Mouse (Mus musculus) spleen, adult 2 months (tissue): ENCODE data around the gene Psmd9.

ENCODE experiments used
- CTCF ChIP-seq: fragments of 200-500 bp; IDR thresholded peaks from 2 replicates; pipeline ENCODE4 v1.5.1; 2011; ENCODE audit warnings: mild to moderate bottlenecking, inconsistent platforms; ENCODE audit not compliant: insufficient read depth, insufficient read length, insufficient replicate concordance; ENCODE audit errors: extremely low read depth
- POLR2A ChIP-seq: fragments of 200-500 bp; IDR thresholded peaks from 2 replicates; pipeline ENCODE4 v1.6.1; 2011; ENCODE audit warnings: low read depth, low read length, inconsistent platforms

DNA sequence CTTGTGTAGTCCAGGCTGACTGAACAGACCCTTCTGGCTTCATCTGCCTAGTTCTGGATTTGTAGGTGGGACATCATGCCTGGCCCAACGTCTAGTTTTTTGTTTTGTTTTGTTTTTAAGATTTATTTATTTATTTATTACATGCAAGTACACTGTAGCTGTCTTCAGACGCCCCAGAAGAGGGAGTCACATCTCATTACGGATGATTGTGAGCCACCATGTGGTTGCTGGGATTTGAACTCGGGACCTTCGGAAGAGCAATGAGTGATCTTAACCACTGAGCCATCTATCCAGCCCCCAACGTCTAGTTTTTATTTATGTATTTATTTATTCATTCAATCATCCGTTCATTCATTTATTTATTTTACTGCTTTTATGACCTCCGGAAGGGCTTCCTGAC lies 82.2 kb downstream of the Psmd9 start:
- TF ChIP-seq CTCF (no peak), POLR2A (no peak)
